In genomic region chr1:134297265-134297664, GRCm38 (mm10) we compare ENCODE assay signal across 23 mouse cellular contexts. TPM values are rescaled to one million over a fixed set of nuclear protein-coding genes. Genes with fewer than 3 reads are reported as not detected.
A peak's percentile ranks its signal among the peaks of the same experiment; 100 is the strongest.
DNase-seq lines count a peak whose midpoint lies in the region; ATAC-seq lines count a peak whose summit lies in the region.
"Had no signal": no experiment of that assay in that cellular context is flagged by ENCODE, and none has a peak within 500 bp of the region (broad histone marks: within the 10 kb centered on the region; RNA-seq: fewer than 3 reads in every experiment).

No protein-coding gene starts in this region.

- intact Hi-C loops in heart, postnatal 14 days (cut with DNase I), result no loop called here

- no peaks in the 10 kb centered on the region for H3K9me3 ChIP-seq in midbrain, embryonic 14.5 days (ENCODE audit: control insufficient read depth, low read length)
- H3K9me3 ChIP-seq: forebrain, embryonic 15.5 days; liver, embryonic 15.5 days had no signal

- no peak overlapping the region for H3K4me2 ChIP-seq in midbrain, embryonic 14.5 days (ENCODE audit: low read length)
- H3K4me2 ChIP-seq: forebrain, embryonic 15.5 days; heart, embryonic 12.5 days; liver, embryonic 15.5 days had no signal

- WGBS in midbrain, embryonic 14.5 days, result 86% methylated on average over 8 of the region's 8 CpGs

- no peak overlapping the region for H3K4me3 ChIP-seq in midbrain, embryonic 14.5 days (replicated peaks; ENCODE audit: low read depth, low read length)
- H3K4me3 ChIP-seq: forebrain, embryonic 15.5 days; heart, embryonic 12.5 days; liver, embryonic 15.5 days had no signal

- no peak for ATAC-seq in midbrain, embryonic 14.5 days (ENCODE audit: low FRiP score, low TSS enrichment)
- ATAC-seq in CD4-positive, CD25-positive, alpha-beta regulatory T cell, adult 4 months, result no peak
- ATAC-seq: activated CD4-positive, CD25-positive, alpha-beta regulatory T cell, adult 4 months; forebrain, embryonic 15.5 days; hindbrain, embryonic 16.5 days; Patski had no signal

- peaks cover 29% of the 10 kb centered on the region for H3K27me3 ChIP-seq in midbrain, embryonic 14.5 days (ENCODE audit: control insufficient read depth, insufficient read depth, low read length)
- H3K27me3 ChIP-seq: Patski had no signal

- DNase-seq in gastrocnemius, postnatal 10 days, result peak; percentile 42
- DNase-seq in gastrocnemius, postnatal 4 days (ENCODE audit: low spot score in 2 of 2), result no peak
- peak; percentile 90 for DNase-seq in cerebellum, adult 11 months
- peak; percentile 96 for DNase-seq in cerebellum, adult 9-11 months
- DNase-seq in layer of hippocampus, adult 9-11 months, result peak; percentile 76
- no peak for DNase-seq in midbrain, embryonic 14.5 days
- no peak for DNase-seq in heart, postnatal 14 days
- DNase-seq: adrenal gland, postnatal 14 days; B cell, adult 2 months; heart, postnatal 36 days; kidney, adult 18-20 months; kidney, postnatal 36 days; lung, postnatal 10 days; thymus, postnatal 36 days had no signal

- H3K9ac ChIP-seq in midbrain, embryonic 14.5 days (replicated peaks; ENCODE audit: low read length), result no peak overlapping the region
- H3K9ac ChIP-seq: forebrain, embryonic 15.5 days; heart, embryonic 12.5 days; liver, embryonic 15.5 days had no signal

- 0 out of 2 replicates have a peak, but pooled peaks cover 3% of the 10 kb centered on the region for H3K4me1 ChIP-seq in midbrain, embryonic 14.5 days (ENCODE audit: control insufficient read depth, insufficient read depth, low read length)

- no peak overlapping the region for H3K27ac ChIP-seq in midbrain, embryonic 14.5 days (replicated peaks; ENCODE audit: low read depth, low read length)
- H3K27ac ChIP-seq: forebrain, embryonic 15.5 days; liver, embryonic 15.5 days had no signal

- H3K36me3 ChIP-seq in midbrain, embryonic 14.5 days (ENCODE audit: control insufficient read depth, insufficient read depth, low read length), result no peaks in the 10 kb centered on the region
- H3K36me3 ChIP-seq: forebrain, embryonic 15.5 days; liver, embryonic 15.5 days had no signal

RNA-seq across cellular contexts. Expression of gene Myog, which starts 7.5 kb away (rescaled TPM):
- 100 to 1,000 TPM; 135 to 142 TPM for total RNA-seq in gastrocnemius, postnatal 10 days (2021)
- 100 to 1,000 TPM; 212 to 220 TPM for total RNA-seq in gastrocnemius, postnatal 4 days (2021)
- not detected in 2 replicates for polyA plus RNA-seq in midbrain, embryonic 14.5 days (2014; fragmentation: Nextera tagmentation; extraction: Ambion mirVana)
- polyA plus RNA-seq in CD4-positive, CD25-positive, alpha-beta regulatory T cell, adult 4 months (2017; shearing (Covaris generic)), result not detected
- total RNA-seq in heart, postnatal 14 days (2021), result not detected
- total RNA-seq: adrenal gland, postnatal 14 days; heart, postnatal 36 days; left cerebral cortex, postnatal 10 days; neutrophil, adult 5-6 weeks had no signal
- polyA plus RNA-seq: activated CD4-positive, CD25-positive, alpha-beta regulatory T cell, adult 4 months; hindbrain, embryonic 16.5 days; Patski had no signal

RNA-seq across cellular contexts. Expression of gene Ppfia4, which starts 35.5 kb away (rescaled TPM):
- 10 to 100 TPM; 11.2 to 13.7 TPM for total RNA-seq in gastrocnemius, postnatal 10 days (2021)
- 10 to 100 TPM; 25.5 to 26.2 TPM for total RNA-seq in gastrocnemius, postnatal 4 days (2021)
- polyA plus RNA-seq in midbrain, embryonic 14.5 days (2014; fragmentation: Nextera tagmentation; extraction: Ambion mirVana), result 11.5 and 14.4 TPM in 2 replicates
- under 1 TPM in 1 of 2 experiments, not detected in 1; 0.20 TPM for polyA plus RNA-seq in CD4-positive, CD25-positive, alpha-beta regulatory T cell, adult 4 months (2017; shearing (Covaris generic))
- total RNA-seq in heart, postnatal 14 days (2021), result 1 to 10 TPM; 2.8 to 3.5 TPM

Comparison
In these comparisons a context has a peak if more than half of its experiments do, and no peak if none do; other contexts are left out.
1. DNase-seq: peak in gastrocnemius, postnatal 10 days (single experiment), cerebellum, adult 11 months (single experiment), cerebellum, adult 9-11 months (single experiment) and layer of hippocampus, adult 9-11 months (single experiment); none in gastrocnemius, postnatal 4 days (0 of 2), midbrain, embryonic 14.5 days (single experiment) and heart, postnatal 14 days (0 of 2).
2. RNA of gene Myog, which starts 7.5 kb away (total RNA-seq): 212 to 220 TPM in gastrocnemius, postnatal 4 days and 135 to 142 TPM in gastrocnemius, postnatal 10 days; not detected in heart, postnatal 14 days; every median in the first group is over 100 times any median in the second.